Mouse (Mus musculus) activated CD4-positive, CD25-positive, alpha-beta regulatory T cell, adult 4 months (primary cell): ENCODE measurements around the gene 3110040M04Rik. TPM values are rescaled to one million over a fixed set of nuclear protein-coding genes. Genes with fewer than 3 reads are reported as not detected.
"Not testable (repeated sequence)": the region's sequence is repeated elsewhere in the genome, so short reads cannot be mapped to it uniquely, and the experiment has no call there.

Experiments
- ATAC-seq: one replicate; pipeline ENCODE4 v1.8.0; 2017
- polyA plus RNA-seq, 2 experiments: library from polyadenylated mRNA; unstranded; fragments of 100-300 nt; shearing (Covaris generic); gene quantifications; one replicate each; pipeline ENCODE4 v1.2.1; 2017

3110040M04Rik gene
- polyA plus RNA-seq, 2 experiments from 2014 or later, result not detected

- not testable (repeated sequence) for ATAC-seq
Observed at GRCm38 (mm10) chr1:151192739-151193138, 11.2 kb upstream of the 3110040M04Rik start.

GRCm38 (mm10) chr1:151195986-151196385, 7.9 kb upstream of the 3110040M04Rik start:
- ATAC-seq, result not testable (repeated sequence)

- ATAC-seq, result not testable (repeated sequence)
Observed at GRCm38 (mm10) chr1:151196690-151197089, 7.2 kb upstream of the 3110040M04Rik start.

- ATAC-seq, result not testable (repeated sequence)
Observed at GRCm38 (mm10) chr1:151198120-151198519, 5.8 kb upstream of the 3110040M04Rik start, which contains the start of gene Gm47995. Gene Gm47995, plus strand, starts transcription at chr1:151198448.

GRCm38 (mm10) chr1:151200620-151201019, 3.3 kb upstream of the 3110040M04Rik start:
- not testable (repeated sequence) for ATAC-seq

GRCm38 (mm10) chr1:151202771-151203170, 1.1 kb upstream of the 3110040M04Rik start:
- not testable (repeated sequence) for ATAC-seq

GRCm38 (mm10) chr1:151208493-151208892, 4.6 kb downstream of the 3110040M04Rik start:
- ATAC-seq, result not testable (repeated sequence)

- ATAC-seq, result not testable (repeated sequence)
Observed at GRCm38 (mm10) chr1:151208944-151209343, 5.0 kb downstream of the 3110040M04Rik start.

GRCm38 (mm10) chr1:151209824-151210355, 6.0 kb downstream of the 3110040M04Rik start, which contains the start of gene Gm47996:
Gene Gm47996, plus strand, starts transcription at chr1:151210131.
- not testable (repeated sequence) for ATAC-seq

- not testable (repeated sequence) for ATAC-seq
Observed at GRCm38 (mm10) chr1:151211666-151212065, 7.7 kb downstream of the 3110040M04Rik start.

GRCm38 (mm10) chr1:151214862-151215261, 10.9 kb downstream of the 3110040M04Rik start:
- no peak for ATAC-seq

GRCm38 (mm10) chr1:151215985-151216384, 12.1 kb downstream of the 3110040M04Rik start:
- no peak for ATAC-seq

- ATAC-seq, result no peak
Observed at GRCm38 (mm10) chr1:151216417-151216816, 12.5 kb downstream of the 3110040M04Rik start.

- ATAC-seq, result no peak
Observed at GRCm38 (mm10) chr1:151219045-151219444, 15.1 kb downstream of the 3110040M04Rik start.

GRCm38 (mm10) chr1:151220098-151220497, 16.2 kb downstream of the 3110040M04Rik start:
- ATAC-seq, result no peak

- ATAC-seq, result no peak
Observed at GRCm38 (mm10) chr1:151222561-151223267, 18.8 kb downstream of the 3110040M04Rik start.

- ATAC-seq, result no peak
Observed at GRCm38 (mm10) chr1:151223377-151223776, 19.5 kb downstream of the 3110040M04Rik start.

- ATAC-seq, result no peak
Observed at GRCm38 (mm10) chr1:151224536-151224935, 20.6 kb downstream of the 3110040M04Rik start.

- no peak for ATAC-seq
Observed at GRCm38 (mm10) chr1:151227506-151227905, 23.6 kb downstream of the 3110040M04Rik start.

- no peak for ATAC-seq
Observed at GRCm38 (mm10) chr1:151228320-151228989, 24.5 kb downstream of the 3110040M04Rik start.

- no peak for ATAC-seq
Observed at GRCm38 (mm10) chr1:151232346-151232745, 28.4 kb downstream of the 3110040M04Rik start.

- no peak for ATAC-seq
Observed at GRCm38 (mm10) chr1:151233756-151234155, 29.8 kb downstream of the 3110040M04Rik start.

- ATAC-seq, result no peak
Observed at GRCm38 (mm10) chr1:151235574-151235973, 31.7 kb downstream of the 3110040M04Rik start.
